Mouse (Mus musculus): ENCODE results near the gene Wfdc5.

DNA sequence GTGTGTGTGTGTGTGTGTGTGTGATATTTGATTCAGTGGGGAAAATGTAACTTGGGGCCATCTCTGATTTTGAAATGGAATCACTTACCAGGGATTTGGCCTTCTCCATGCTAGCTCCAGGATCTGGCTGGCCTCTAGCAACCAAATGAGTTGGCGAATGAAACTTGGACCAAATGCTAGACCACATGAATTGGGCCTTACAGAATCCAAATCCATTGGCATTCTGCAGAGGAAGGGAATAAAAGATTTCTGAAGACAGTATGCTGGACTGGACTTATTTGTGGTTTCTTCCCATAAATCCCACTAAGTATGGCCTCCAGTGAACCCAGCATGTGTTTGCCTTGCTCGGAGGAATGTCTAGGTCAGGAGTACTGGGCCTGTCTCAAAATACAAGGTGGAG, 23.7 kb downstream of the Wfdc5 start:
- TF ChIP-seq CTCF (IDR thresholded peaks at IDR 0.05; ENCODE audit: low read depth, low read length) (no peak), POLR2A (IDR thresholded peaks at IDR 0.05; ENCODE audit: borderline replicate concordance, low read depth, low read length) (no peak)
